Mouse (Mus musculus) hindbrain, embryonic 16.5 days (tissue): ENCODE results near the gene Olfr1336. TPM values are rescaled to one million over a fixed set of nuclear protein-coding genes. Genes with fewer than 3 reads are reported as not detected.

Source experiments
- ATAC-seq: fragments of 200-750 bp; cut with Nextera tagmentation; 2 replicates; pipeline ENCODE4 v1.8.0; 2017; ENCODE audit warnings: moderate TSS enrichment, moderate library complexity
- H3K27ac ChIP-seq: fragments of 300-500 bp; sonication (generic); 2 replicates; pipeline ENCODE4 v1.5.1; 2014; ENCODE audit warnings: low read depth, mild to moderate bottlenecking, control low read depth, low read length, moderate library complexity
- H3K27me3 ChIP-seq: fragments of 300-500 bp; sonication (generic); replicated peaks from 2 replicates; pipeline ENCODE4 v1.6.1; 2014; ENCODE audit warnings: low read length; ENCODE audit not compliant: control insufficient read depth, insufficient read depth
- H3K36me3 ChIP-seq: fragments of 300-500 bp; sonication (generic); 2 replicates; pipeline ENCODE4 v1.6.1; 2014; ENCODE audit warnings: mild to moderate bottlenecking, low read length, moderate library complexity, mixed read lengths; ENCODE audit not compliant: control insufficient read depth, insufficient read depth
- H3K4me1 ChIP-seq: fragments of 300-500 bp; sonication (generic); 2 replicates; pipeline ENCODE4 v1.6.1; 2014; ENCODE audit warnings: low read depth, low read length; ENCODE audit not compliant: control insufficient read depth, insufficient read depth
- H3K4me2 ChIP-seq: fragments of 300-500 bp; sonication (generic); 2 replicates; pipeline ENCODE4 v1.6.1; 2014; ENCODE audit warnings: mild to moderate bottlenecking, low read length, control low read depth, moderate library complexity
- H3K4me3 ChIP-seq: fragments of 300-500 bp; sonication (generic); 2 replicates; pipeline ENCODE4 v1.5.1; 2014; ENCODE audit warnings: mild to moderate bottlenecking, low read length, control low read depth, moderate library complexity
- H3K9ac ChIP-seq: fragments of 300-500 bp; sonication (generic); 2 replicates; pipeline ENCODE4 v1.6.1; 2014; ENCODE audit warnings: low read depth, mild to moderate bottlenecking, control low read depth, low read length, moderate library complexity
- H3K9me3 ChIP-seq: fragments of 300-500 bp; sonication (generic); 2 replicates; pipeline ENCODE4 v1.6.1; 2014; ENCODE audit warnings: mild to moderate bottlenecking, low read length, moderate library complexity; ENCODE audit not compliant: control insufficient read depth
- WGBS: fragments of 180-500 bp; shearing (Covaris S2); extraction: QIAGEN DNeasy Blood & Tissue Kit; methylation state at CpG from one replicate; pipeline ENCODE4 v1.1.7; 2014; 5-methylcytosine and 5-hydroxymethylcytosine counted together
- polyA plus RNA-seq: library from polyadenylated mRNA; unstranded; fragments of >200 nt; fragmentation: Nextera tagmentation; extraction: Ambion mirVana; gene quantifications from 2 replicates; pipeline ENCODE4 v1.2.1, GENCODE M21; 2015

Olfr1336 gene
- polyA plus RNA-seq, result not detected in 2 replicates

- H3K4me1 ChIP-seq, result no peaks in the 10 kb centered on the region
- H3K9ac ChIP-seq, result no peak within 1 kb of the TSS
- no peak within 1 kb of the TSS for H3K4me3 ChIP-seq
- H3K4me2 ChIP-seq, result no peak within 1 kb of the TSS
- H3K36me3 ChIP-seq, result no peaks in the 10 kb centered on the region
- no peaks in the 10 kb centered on the region for H3K27me3 ChIP-seq
- H3K27ac ChIP-seq, result no peak within 1 kb of the TSS
- no peak for ATAC-seq
- no peaks in the 10 kb centered on the region for H3K9me3 ChIP-seq
Observed at GRCm38 (mm10) chr7:6455868-6456267, at the start of gene Olfr1336. Gene Olfr1336, plus strand, starts transcription at chr7:6456168.

GRCm38 (mm10) chr7:6410043-6410442 lies 45.9 kb upstream of the Olfr1336 start, which contains the start of gene Gm20715:
Gene Gm20715, plus strand, starts transcription at chr7:6410277.
- no peak within 1 kb of the TSS for H3K4me2 ChIP-seq
- no peaks in the 10 kb centered on the region for H3K9me3 ChIP-seq
- peak; percentile 61 for ATAC-seq
- H3K27ac ChIP-seq, result no peak within 1 kb of the TSS
- WGBS, result 2% methylated on average over 17 of the region's 17 CpGs
- H3K36me3 ChIP-seq, result no peaks in the 10 kb centered on the region
- no peaks in the 10 kb centered on the region for H3K4me1 ChIP-seq
- H3K4me3 ChIP-seq, result no peak within 1 kb of the TSS
- H3K9ac ChIP-seq, result no peak within 1 kb of the TSS
- H3K27me3 ChIP-seq, result no peaks in the 10 kb centered on the region

GRCm38 (mm10) chr7:6414626-6415441 lies 41.1 kb upstream of the Olfr1336 start:
- peak; percentile 96 for ATAC-seq
- Histone ChIP-seq H3K9ac (peak overlapping the region; percentile 68), H3K27me3 (no peaks in the 10 kb centered on the region), H3K36me3 (no peaks in the 10 kb centered on the region), H3K4me2 (peak overlapping the region; percentile 61), H3K27ac (no peak overlapping the region), H3K4me3 (peak overlapping the region; percentile 44), H3K9me3 (no peaks in the 10 kb centered on the region), H3K4me1 (no peaks in the 10 kb centered on the region)
- WGBS, result 7% methylated on average over 21 of the region's 22 CpGs

- peak; percentile 71 for ATAC-seq
- no peaks in the 10 kb centered on the region for H3K4me1 ChIP-seq
- 0 out of 2 replicates have a peak overlapping the region, but pooled peaks have one; percentile 61 for H3K27ac ChIP-seq
- H3K9ac ChIP-seq, result peak overlapping the region; percentile 68
- H3K4me3 ChIP-seq, result peak overlapping the region; percentile 44
- H3K36me3 ChIP-seq, result no peaks in the 10 kb centered on the region
- WGBS, result 16% methylated on average over 8 of the region's 8 CpGs
- H3K4me2 ChIP-seq, result peak overlapping the region; percentile 61
- no peaks in the 10 kb centered on the region for H3K27me3 ChIP-seq
- no peaks in the 10 kb centered on the region for H3K9me3 ChIP-seq
Observed at GRCm38 (mm10) chr7:6415442-6415787, 40.6 kb upstream of the Olfr1336 start.

GRCm38 (mm10) chr7:6419894-6420293 lies 36.1 kb upstream of the Olfr1336 start:
- Histone ChIP-seq H3K4me2 (no peak overlapping the region), H3K27ac (no peak overlapping the region), H3K36me3 (no peaks in the 10 kb centered on the region), H3K27me3 (no peaks in the 10 kb centered on the region), H3K9ac (no peak overlapping the region), H3K4me1 (no peaks in the 10 kb centered on the region), H3K9me3 (no peaks in the 10 kb centered on the region), H3K4me3 (no peak overlapping the region)
- ATAC-seq, result no peak
- 84% methylated on average over 6 of the region's 6 CpGs for WGBS

GRCm38 (mm10) chr7:6429381-6429780 lies 26.6 kb upstream of the Olfr1336 start:
- WGBS, result 85% methylated on average over 3 of the region's 3 CpGs
- no peak for ATAC-seq
- Histone ChIP-seq H3K4me3 (no peak overlapping the region), H3K4me1 (no peaks in the 10 kb centered on the region), H3K27ac (no peak overlapping the region), H3K36me3 (peaks cover 11% of the 10 kb centered on the region; the same call in 1 of the 2 replicates), H3K9ac (no peak overlapping the region), H3K27me3 (no peaks in the 10 kb centered on the region), H3K9me3 (peaks cover 2% of the 10 kb centered on the region), H3K4me2 (no peak overlapping the region)

- H3K4me3 ChIP-seq, result no peak overlapping the region
- H3K27me3 ChIP-seq, result no peaks in the 10 kb centered on the region
- H3K4me2 ChIP-seq, result no peak overlapping the region
- H3K4me1 ChIP-seq, result peaks cover 6% of the 10 kb centered on the region
- H3K9ac ChIP-seq, result no peak overlapping the region
- WGBS, result 45% methylated on average over 2 of the region's 2 CpGs
- H3K36me3 ChIP-seq, result peaks cover 11% of the 10 kb centered on the region; the same call in 1 of the 2 replicates
- H3K27ac ChIP-seq, result no peak overlapping the region
- ATAC-seq, result no peak
- H3K9me3 ChIP-seq, result peaks cover 2% of the 10 kb centered on the region
Observed at GRCm38 (mm10) chr7:6430342-6430741, 25.6 kb upstream of the Olfr1336 start.

GRCm38 (mm10) chr7:6438388-6438787 lies 17.6 kb upstream of the Olfr1336 start, which contains the start of gene Olfr1344:
Gene Olfr1344, plus strand, starts transcription at chr7:6438688.
- no peaks in the 10 kb centered on the region for H3K27me3 ChIP-seq
- H3K9ac ChIP-seq, result no peak within 1 kb of the TSS
- H3K4me3 ChIP-seq, result no peak within 1 kb of the TSS
- H3K36me3 ChIP-seq, result no peaks in the 10 kb centered on the region
- ATAC-seq, result no peak
- peaks cover 11% of the 10 kb centered on the region for H3K4me1 ChIP-seq
- H3K4me2 ChIP-seq, result no peak within 1 kb of the TSS
- no peaks in the 10 kb centered on the region for H3K9me3 ChIP-seq
- no peak within 1 kb of the TSS for H3K27ac ChIP-seq
- WGBS, result 85% methylated on average over 3 of the region's 3 CpGs

- no peak overlapping the region for H3K4me3 ChIP-seq
- H3K27ac ChIP-seq, result no peak overlapping the region
- ATAC-seq, result no peak
- H3K9me3 ChIP-seq, result no peaks in the 10 kb centered on the region
- H3K4me1 ChIP-seq, result no peaks in the 10 kb centered on the region
- H3K4me2 ChIP-seq, result no peak overlapping the region
- H3K27me3 ChIP-seq, result no peaks in the 10 kb centered on the region
- 42% methylated on average over 2 of the region's 2 CpGs for WGBS
- H3K9ac ChIP-seq, result no peak overlapping the region
- no peaks in the 10 kb centered on the region for H3K36me3 ChIP-seq
Observed at GRCm38 (mm10) chr7:6441173-6441572, 14.8 kb upstream of the Olfr1336 start.
